Mouse (Mus musculus): ENCODE results near the gene Eid3. TPM values are rescaled to one million over a fixed set of nuclear protein-coding genes. Genes with fewer than 3 reads are reported as not detected.

The Eid3 gene
- total RNA-seq (2021), result 1 to 10 TPM; 1.7 to 4.2 TPM
- long read RNA-seq, experiment 1, result 0 reads
- long read RNA-seq, experiment 2, result 0 reads

GRCm38 (mm10) chr10:82866356-82866755, at the start of gene Eid3:
Gene Eid3, plus strand, starts transcription at chr10:82866626.
- DNase-seq, result no peak

- no peak for DNase-seq
These were observed 48.9 kb upstream of the Eid3 start for GRCm38 (mm10) chr10:82817514-82817913.

DNA sequence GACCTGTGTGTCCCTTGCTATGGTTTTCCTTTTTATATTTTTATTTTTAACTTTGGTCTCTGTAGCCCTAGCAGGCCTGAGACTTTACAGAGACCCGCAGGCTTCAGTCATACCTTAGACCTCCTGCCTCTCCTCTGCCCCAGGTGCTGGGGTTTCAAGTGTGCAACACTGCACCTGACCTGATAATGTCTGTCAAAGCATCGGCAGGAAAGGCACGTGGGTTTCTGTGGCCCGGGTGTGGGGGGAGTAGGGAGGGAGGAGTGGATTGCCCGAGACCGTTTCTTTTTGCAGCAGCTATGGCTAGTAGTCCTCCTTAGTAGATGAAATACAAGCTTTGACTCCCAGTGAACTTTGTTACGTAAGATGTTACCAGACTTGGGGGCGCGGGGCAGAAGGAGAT, 48.5 kb upstream of the Eid3 start:
- DNase-seq, result no peak

GRCm38 (mm10) chr10:82818661-82819060, 47.8 kb upstream of the Eid3 start:
- DNase-seq, result no peak

DNA sequence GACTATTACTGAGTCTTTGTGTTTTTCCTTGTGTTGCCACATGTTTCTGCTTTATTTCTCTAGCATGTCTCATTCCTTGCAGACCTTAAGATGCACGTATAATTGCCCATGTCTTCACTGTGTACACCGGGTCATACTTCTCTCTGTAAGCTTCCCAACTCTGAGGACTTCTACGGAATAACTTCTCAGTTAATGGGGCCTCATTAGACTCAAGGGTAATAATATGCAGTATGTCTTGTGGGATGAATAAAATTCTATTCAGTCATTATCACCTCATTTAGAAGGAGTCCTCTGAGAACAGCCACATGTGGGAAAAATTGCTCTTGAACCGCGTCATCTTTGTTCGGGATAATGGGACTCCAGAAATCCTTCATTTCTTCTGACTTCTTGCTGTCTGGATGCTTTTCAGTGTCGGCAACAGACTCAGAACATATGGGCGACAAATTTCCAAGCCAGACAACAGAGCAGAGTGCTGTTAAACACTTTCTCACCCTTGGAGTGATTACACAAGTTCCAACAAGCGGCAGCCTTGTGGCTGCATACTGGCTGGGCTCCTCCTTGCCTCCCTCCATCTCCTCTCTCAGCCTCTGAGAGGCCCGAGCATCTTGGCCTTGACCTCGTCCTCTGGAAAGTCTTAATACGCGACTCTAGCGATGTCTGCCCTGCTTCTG, 43.2 kb upstream of the Eid3 start:
- DNase-seq, result no peak

GRCm38 (mm10) chr10:82823779-82824177, 42.6 kb upstream of the Eid3 start:
- no peak for DNase-seq

- DNase-seq, result no peak
These were observed 41.9 kb upstream of the Eid3 start for GRCm38 (mm10) chr10:82824541-82824940.

DNA sequence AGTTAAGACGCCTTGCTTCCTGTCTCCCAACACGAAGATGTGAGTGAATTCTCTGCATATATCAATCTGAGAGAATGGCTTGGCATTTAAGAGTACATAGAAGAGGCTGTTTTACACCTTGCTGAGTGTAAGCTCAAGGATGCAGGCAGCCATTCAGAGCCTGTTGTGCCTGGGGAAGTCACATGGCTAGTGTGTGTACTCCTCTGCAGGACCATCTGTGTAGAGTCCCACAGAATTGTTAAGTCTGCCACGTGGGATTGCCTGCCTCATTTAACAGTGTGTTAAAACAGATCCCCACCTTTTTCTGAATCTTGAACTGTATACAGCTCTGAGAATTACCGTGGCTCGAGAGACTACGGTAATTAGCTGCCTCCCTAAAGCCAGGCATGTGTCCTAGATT, 39.9 kb upstream of the Eid3 start:
- no peak for DNase-seq

DNA sequence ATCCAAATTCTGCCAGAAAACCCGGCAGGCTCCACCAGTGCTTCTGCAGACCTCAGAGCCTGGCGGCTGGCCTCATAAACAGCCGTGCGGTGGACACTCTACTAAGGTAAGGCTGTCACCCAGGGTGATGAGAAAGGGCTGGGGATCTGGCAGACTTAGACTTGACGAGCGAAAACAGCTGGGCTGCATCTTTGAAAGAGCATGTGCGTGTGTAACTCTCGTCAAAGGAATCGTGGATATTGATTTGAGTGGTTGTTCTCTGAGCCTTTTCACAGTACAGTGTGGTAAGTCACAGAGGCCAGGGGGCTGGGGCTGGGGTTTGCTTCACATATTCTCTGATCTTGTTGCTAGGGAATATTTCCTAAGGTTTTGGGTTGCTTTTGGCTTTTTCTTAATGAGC, 32.5 kb upstream of the Eid3 start, which contains the start of gene Txnrd1:
Txnrd1 (plus strand) TSS at position 26 of the 400 bp plus-strand sequence.
- DNase-seq, result no peak

GRCm38 (mm10) chr10:82835898-82836297, 30.5 kb upstream of the Eid3 start:
- DNase-seq, result no peak

DNA sequence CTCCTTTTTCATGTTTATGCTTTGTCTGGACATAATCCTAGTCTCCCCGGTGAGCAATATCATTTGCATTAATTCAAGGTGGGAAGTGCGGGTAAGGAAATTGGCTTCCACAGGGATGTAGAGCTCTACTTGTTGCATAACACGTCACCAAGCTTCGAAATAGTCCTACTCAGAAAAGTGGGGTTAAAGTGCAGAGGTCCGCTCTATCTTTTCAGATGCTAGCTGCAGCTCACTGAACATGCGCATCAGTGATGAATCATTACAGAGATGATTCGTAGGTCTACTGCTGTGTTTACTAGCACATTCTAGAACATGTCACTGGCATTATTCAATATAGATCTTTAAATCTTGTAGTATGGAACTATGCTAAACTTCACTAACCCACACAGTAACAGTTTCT, 28.0 kb upstream of the Eid3 start:
- no peak for DNase-seq

- DNase-seq, result no peak
These were observed 22.3 kb upstream of the Eid3 start for GRCm38 (mm10) chr10:82844090-82844489.

- no peak for DNase-seq
These were observed 21.7 kb upstream of the Eid3 start for GRCm38 (mm10) chr10:82844731-82845130.

- no peak for DNase-seq
These were observed 18.5 kb upstream of the Eid3 start for GRCm38 (mm10) chr10:82847821-82848459.

DNA sequence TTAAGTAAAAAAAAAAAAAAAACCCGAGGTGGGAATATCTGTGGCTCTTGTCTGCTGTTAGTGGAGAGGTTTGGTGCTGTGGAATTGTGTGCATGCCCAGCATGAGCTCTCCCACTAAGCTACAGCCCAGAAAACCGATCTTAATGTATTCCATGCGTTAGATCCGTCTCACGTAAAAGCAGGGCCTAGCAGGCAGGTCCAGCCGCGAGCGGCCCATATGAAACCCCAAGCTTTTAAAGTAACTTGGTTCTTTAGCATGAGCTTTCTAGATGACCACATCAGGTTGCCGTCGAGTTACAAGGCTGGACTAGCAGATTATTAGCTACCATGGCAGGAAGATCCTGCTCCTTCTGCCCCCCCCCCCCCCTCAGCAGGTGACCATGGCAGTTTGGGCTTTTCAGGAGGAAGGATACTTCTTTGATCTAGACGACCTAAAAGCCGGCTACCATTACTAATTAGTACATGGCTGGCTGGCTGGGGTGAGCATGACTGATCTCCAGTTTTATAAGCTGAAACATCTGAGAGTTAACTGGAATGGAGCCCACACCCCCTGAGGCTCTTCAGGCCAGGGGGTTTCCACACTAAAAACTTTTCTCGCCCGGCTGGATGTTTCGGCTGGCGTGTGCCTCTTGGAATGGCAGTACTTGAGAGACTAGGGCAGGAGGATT, 16.6 kb upstream of the Eid3 start:
- no peak for DNase-seq

- DNase-seq, result no peak
These were observed 16.1 kb upstream of the Eid3 start for GRCm38 (mm10) chr10:82850354-82850752.

DNA sequence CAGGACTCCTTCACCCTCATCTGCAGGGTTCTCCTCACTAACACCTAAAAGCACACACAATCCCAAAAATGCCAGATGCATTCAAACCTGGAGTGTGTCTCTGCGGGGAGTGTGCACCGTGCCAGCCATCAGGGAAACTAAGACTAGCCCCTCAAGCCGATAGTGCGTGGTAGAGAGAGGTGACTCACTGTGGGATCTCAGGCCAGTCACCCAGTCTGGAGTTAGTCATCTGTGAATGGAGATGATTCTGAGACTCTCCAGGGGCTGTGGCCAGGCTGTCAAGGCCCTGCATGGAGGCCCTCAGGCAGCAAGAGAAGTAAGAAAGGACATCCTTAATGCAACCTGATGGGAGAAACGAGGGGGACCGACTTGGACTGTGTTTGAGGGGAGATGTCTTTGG, 14.7 kb upstream of the Eid3 start:
- peak; percentile 16 for DNase-seq

DNA sequence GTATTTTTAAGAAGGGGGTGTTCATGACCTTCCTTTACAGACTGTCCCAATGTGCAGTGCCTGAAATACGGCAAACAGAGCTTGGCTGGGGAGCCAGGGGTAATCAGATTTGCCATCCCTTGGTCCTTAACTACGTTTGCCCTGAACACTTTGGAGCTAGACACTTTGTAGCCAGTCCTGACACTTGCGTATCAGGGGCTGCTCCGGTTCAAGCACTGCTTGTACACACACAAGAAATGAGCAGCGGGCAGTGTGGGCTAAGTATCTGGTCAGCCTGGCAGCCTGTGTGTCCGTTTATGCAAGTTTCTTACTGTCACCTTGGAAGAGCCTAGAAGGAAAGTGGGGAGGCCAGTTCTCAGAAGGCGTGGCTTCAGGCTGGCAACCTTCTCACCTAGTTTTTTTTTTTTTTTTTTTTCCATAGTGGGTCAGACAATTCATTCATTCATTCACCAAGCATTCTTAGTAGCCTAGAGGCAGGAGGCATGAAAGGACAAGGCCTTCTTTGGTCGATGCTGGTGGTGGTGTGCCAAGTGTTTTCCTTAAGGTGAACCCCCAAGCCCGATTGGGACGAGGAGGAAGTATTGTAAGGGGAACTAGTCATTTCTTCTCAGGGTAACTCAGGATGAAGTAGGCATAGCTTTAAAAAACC, 8.3 kb upstream of the Eid3 start:
- no peak for DNase-seq

DNA sequence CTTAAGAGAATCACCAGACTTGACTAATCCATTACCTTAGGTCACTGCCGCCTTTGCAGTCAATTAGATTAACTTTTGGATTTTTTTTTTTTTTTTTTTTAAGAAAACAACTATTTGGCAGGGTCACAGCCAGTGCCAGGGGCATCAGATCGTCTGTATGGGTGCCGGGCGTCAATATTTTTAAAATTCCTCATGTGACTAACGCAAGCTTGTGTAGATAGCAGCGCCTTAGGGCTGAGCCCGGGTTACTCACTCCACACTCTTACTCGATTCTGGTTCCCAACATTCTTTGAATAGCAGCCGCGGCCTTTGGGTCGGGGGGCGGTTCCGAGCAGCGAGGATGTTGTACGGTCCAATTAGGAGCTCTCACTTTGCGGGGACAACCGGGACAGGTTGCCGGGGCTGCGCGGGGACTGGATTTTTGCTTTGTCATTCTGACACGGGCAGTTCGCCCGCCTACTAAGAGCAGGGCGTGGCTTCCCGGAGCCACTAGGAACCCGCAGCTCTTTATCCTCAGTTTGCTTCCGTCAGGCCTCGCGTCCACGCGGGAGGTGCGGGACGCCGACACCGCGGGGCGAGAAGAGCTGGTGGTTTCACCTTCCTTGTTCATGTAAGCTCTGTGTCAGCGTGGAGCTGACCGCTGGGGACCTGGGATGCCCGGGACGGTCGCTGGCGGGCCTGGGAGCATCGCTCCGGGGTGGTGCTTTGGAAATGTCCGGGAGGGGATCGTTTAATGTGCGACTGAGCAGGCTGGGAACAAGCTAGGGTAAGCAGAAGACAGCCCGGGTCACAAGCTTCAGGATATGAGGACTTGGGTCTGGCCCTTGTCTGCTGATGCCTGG, 7.5 kb upstream of the Eid3 start:
- peak; percentile 95 for DNase-seq

- peak; percentile 51 for DNase-seq
These were observed 6.9 kb upstream of the Eid3 start for GRCm38 (mm10) chr10:82859533-82859915.

GRCm38 (mm10) chr10:82860181-82860928, 6.1 kb upstream of the Eid3 start:
- DNase-seq, result peak; percentile 82

All from adrenal gland, postnatal 10 days (tissue).